In the genomic region with DNA sequence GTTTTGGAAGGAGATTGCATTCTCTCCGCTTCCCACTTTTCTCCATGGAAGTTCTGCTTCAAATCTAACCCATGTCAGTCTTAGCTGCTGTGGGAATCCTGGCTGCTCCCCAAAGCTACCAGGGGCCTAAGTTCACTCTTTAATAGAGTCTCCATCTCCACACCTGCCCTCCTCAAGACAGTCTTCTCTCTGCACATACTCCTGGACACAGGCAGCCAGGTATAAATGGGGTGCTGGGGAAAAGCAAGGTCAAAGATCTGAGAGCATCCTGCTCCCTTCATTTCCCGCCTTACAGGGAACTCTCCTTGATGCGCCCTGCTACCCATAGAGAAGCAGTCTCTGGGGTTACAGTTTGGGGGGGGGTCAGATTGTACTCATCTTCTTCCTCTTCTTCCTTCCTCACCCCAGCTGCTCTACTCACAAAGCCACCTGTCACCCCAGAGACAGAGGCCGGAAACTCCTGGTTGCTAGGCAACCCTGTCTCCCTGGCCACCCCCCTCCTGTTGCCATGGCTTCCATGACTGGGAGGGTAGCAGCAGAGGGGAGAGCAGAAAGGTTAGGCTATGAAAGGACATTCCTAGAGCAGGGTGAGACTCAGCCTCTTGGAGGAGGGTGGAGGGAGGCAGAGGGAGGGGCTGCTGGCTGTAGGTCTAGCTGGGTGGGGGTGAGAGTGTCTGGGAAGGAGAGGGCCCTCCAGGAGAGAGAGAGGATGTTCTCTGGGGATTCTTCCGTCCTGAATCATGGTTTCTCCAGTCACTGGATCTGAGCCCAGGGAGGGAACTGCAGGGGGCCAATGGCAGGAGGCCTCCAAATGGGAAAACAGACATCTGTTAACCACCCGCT, we compare ENCODE assay signal across 9 mouse cellular contexts. TPM values are rescaled to one million over a fixed set of nuclear protein-coding genes. Genes with fewer than 3 reads are reported as not detected.
DNase-seq lines count a peak whose midpoint lies in the region; ATAC-seq and TF ChIP-seq lines count a peak whose summit lies in the region.
"Had no signal": no experiment of that assay in that cellular context is flagged by ENCODE, and none has a peak within 500 bp of the region (broad histone marks: within the 10 kb centered on the region; RNA-seq: fewer than 3 reads in every experiment).

No protein-coding gene starts in this region.

- peak; percentile 42 to 44 for DNase-seq in left cerebral cortex, adult 2 months (ENCODE audit: extremely low spot score in 1 of 2, low spot score in 2 of 2)
- DNase-seq in left cerebral cortex, adult 11 months (ENCODE audit: low spot score), result no peak
- peak; percentile 80 for DNase-seq in R1 (ENCODE audit: low read depth, low spot score)
- DNase-seq in embryonic facial prominence, embryonic 14.5 days (ENCODE audit: low spot score), result peak; percentile 59
- DNase-seq in thymus, adult 2 months, result peak; percentile 72
- no peak for DNase-seq in right cerebral cortex, adult 2 months (ENCODE audit: low spot score in 2 of 2)
- DNase-seq in heart, adult 8-10 months (ENCODE audit: low spot score), result no peak

- peak overlapping the region; percentile 56 for H3K27ac ChIP-seq in left cerebral cortex, adult 2 months
- H3K27ac ChIP-seq in embryonic facial prominence, embryonic 14.5 days (replicated peaks; ENCODE audit: low read depth, low read length), result no peak overlapping the region
- H3K27ac ChIP-seq in limb, embryonic 12.5 days, result no peak overlapping the region
- no peak overlapping the region for H3K27ac ChIP-seq in thymus, adult 2 months (ENCODE audit: control insufficient read depth, insufficient read depth, low read length)
- H3K27ac ChIP-seq: liver, embryonic 15.5 days had no signal

- TF ChIP-seq CTCF in left cerebral cortex, adult 2 months (IDR thresholded peaks at IDR 0.05), result no peak
- no peak for TF ChIP-seq CTCF in thymus, adult 2 months (IDR thresholded peaks at IDR 0.05; ENCODE audit: borderline replicate concordance, control insufficient read depth, extremely low read depth, insufficient read depth, low read length, poor library complexity)

- H3K4me2 ChIP-seq in embryonic facial prominence, embryonic 14.5 days (ENCODE audit: low read depth, low read length), result no peak overlapping the region
- no peak overlapping the region for H3K4me2 ChIP-seq in limb, embryonic 12.5 days
- H3K4me2 ChIP-seq: liver, embryonic 15.5 days had no signal

- no peak overlapping the region for H3K9ac ChIP-seq in embryonic facial prominence, embryonic 14.5 days (ENCODE audit: low read depth, low read length)
- peak overlapping the region; percentile 28; the same call in 1 of the 2 replicates for H3K9ac ChIP-seq in limb, embryonic 12.5 days (replicated peaks)
- H3K9ac ChIP-seq: liver, embryonic 15.5 days had no signal

- no peak for TF ChIP-seq POLR2A in thymus, adult 2 months (IDR thresholded peaks at IDR 0.05; ENCODE audit: control insufficient read depth, extremely low read depth, insufficient read depth, low read length, poor library complexity)

- H3K9me3 ChIP-seq in embryonic facial prominence, embryonic 14.5 days (ENCODE audit: control insufficient read depth, low read length), result no peaks in the 10 kb centered on the region
- no peaks in the 10 kb centered on the region for H3K9me3 ChIP-seq in limb, embryonic 12.5 days
- H3K9me3 ChIP-seq: liver, embryonic 15.5 days had no signal

- intact Hi-C loops in left cerebral cortex, adult 2 months (cut with DNase I), result no loop called here

- peak; percentile 27; the same call in 1 of the 2 replicates for ATAC-seq in embryonic facial prominence, embryonic 14.5 days (ENCODE audit: low read depth)
- ATAC-seq in limb, embryonic 12.5 days (ENCODE audit: insufficient number of reproducible peaks, insufficient read depth, low FRiP score, low TSS enrichment, low read depth), result no peak

- H3K4me3 ChIP-seq in left cerebral cortex, adult 2 months, result no peak overlapping the region
- no peak overlapping the region for H3K4me3 ChIP-seq in embryonic facial prominence, embryonic 14.5 days (ENCODE audit: low read depth, low read length)
- no peak overlapping the region for H3K4me3 ChIP-seq in limb, embryonic 12.5 days (replicated peaks)
- no peak overlapping the region for H3K4me3 ChIP-seq in thymus, adult 2 months (ENCODE audit: control insufficient read depth, insufficient read depth, low read length)
- H3K4me3 ChIP-seq: liver, embryonic 15.5 days had no signal

- peaks cover 98% of the 10 kb centered on the region for H3K27me3 ChIP-seq in embryonic facial prominence, embryonic 14.5 days (replicated peaks; ENCODE audit: control insufficient read depth, insufficient read depth, low read length)
- peaks cover 100% of the 10 kb centered on the region for H3K27me3 ChIP-seq in limb, embryonic 12.5 days
- peaks cover 29% of the 10 kb centered on the region for H3K27me3 ChIP-seq in thymus, adult 2 months (ENCODE audit: control insufficient read depth, insufficient read depth, low read length)

- H3K36me3 ChIP-seq in embryonic facial prominence, embryonic 14.5 days (ENCODE audit: control insufficient read depth, insufficient read depth, low read length), result no peaks in the 10 kb centered on the region
- H3K36me3 ChIP-seq in limb, embryonic 12.5 days, result no peaks in the 10 kb centered on the region
- H3K36me3 ChIP-seq in thymus, adult 2 months (ENCODE audit: control insufficient read depth, insufficient read depth, low read length), result no peaks in the 10 kb centered on the region
- H3K36me3 ChIP-seq: liver, embryonic 15.5 days had no signal

- 29% methylated on average over 6 of the region's 6 CpGs for WGBS in embryonic facial prominence, embryonic 14.5 days
- 33% methylated on average over 6 of the region's 6 CpGs for WGBS in limb, embryonic 12.5 days
- WGBS in thymus, adult 2 months, result 22% methylated on average over 6 of the region's 6 CpGs

- peaks cover 8% of the 10 kb centered on the region; the same call in 1 of the 2 replicates for H3K4me1 ChIP-seq in embryonic facial prominence, embryonic 14.5 days (ENCODE audit: control insufficient read depth, insufficient read depth, low read length)
- peaks cover 30% of the 10 kb centered on the region for H3K4me1 ChIP-seq in limb, embryonic 12.5 days (replicated peaks)
- peaks cover 9% of the 10 kb centered on the region for H3K4me1 ChIP-seq in thymus, adult 2 months (replicated peaks; ENCODE audit: control insufficient read depth, insufficient read depth, low read length)

RNA-seq across cellular contexts. Expression of a gene that starts 5.6 kb away (rescaled TPM):
- total RNA-seq in left cerebral cortex, adult 2 months (2021), result 100 to 1,000 TPM; 605 to 647 TPM
- polyA plus RNA-seq in embryonic facial prominence, embryonic 14.5 days (2014; fragmentation: Nextera tagmentation; extraction: Ambion mirVana), result 5.8 and 8.6 TPM in 2 replicates
- polyA plus RNA-seq in limb, embryonic 12.5 days (2016; fragmentation: Nextera tagmentation; extraction: Ambion mirVana), result 2.8 and 3.0 TPM in 2 replicates
- polyA plus RNA-seq in thymus, adult 2 months (2012; rRNA removed), result 1.5 and 1.6 TPM in 2 replicates
- total RNA-seq in heart, adult 8-10 months (2022), result under 1 TPM; 0.35 to 0.86 (median 0.53) TPM

RNA-seq across cellular contexts. Expression of a gene that starts 6.7 kb away (rescaled TPM):
- total RNA-seq in left cerebral cortex, adult 2 months (2021), result 10 to 100 TPM; 27.0 to 29.6 TPM
- polyA plus RNA-seq in embryonic facial prominence, embryonic 14.5 days (2014; fragmentation: Nextera tagmentation; extraction: Ambion mirVana), result 13.8 and 14.7 TPM in 2 replicates
- polyA plus RNA-seq in limb, embryonic 12.5 days (2016; fragmentation: Nextera tagmentation; extraction: Ambion mirVana), result 14.3 and 14.4 TPM in 2 replicates
- 13.5 and 15.2 TPM in 2 replicates for polyA plus RNA-seq in thymus, adult 2 months (2012; rRNA removed)
- 1 to 10 TPM; 4.0 to 6.4 (median 5.6) TPM for total RNA-seq in heart, adult 8-10 months (2022)

RNA-seq across cellular contexts. Expression of a gene that starts 17.2 kb away (rescaled TPM):
- 100 to 1,000 TPM; 188 to 196 TPM for total RNA-seq in left cerebral cortex, adult 2 months (2021)
- polyA plus RNA-seq in embryonic facial prominence, embryonic 14.5 days (2014; fragmentation: Nextera tagmentation; extraction: Ambion mirVana), result 174 and 184 TPM in 2 replicates
- polyA plus RNA-seq in limb, embryonic 12.5 days (2016; fragmentation: Nextera tagmentation; extraction: Ambion mirVana), result 165 and 176 TPM in 2 replicates
- 85.4 and 105 TPM in 2 replicates for polyA plus RNA-seq in thymus, adult 2 months (2012; rRNA removed)
- 10 to 100 TPM; 76.5 to 91.0 (median 83.5) TPM for total RNA-seq in heart, adult 8-10 months (2022)

RNA-seq across cellular contexts. Expression of a gene that starts 17.2 kb away (rescaled TPM):
- total RNA-seq in left cerebral cortex, adult 2 months (2021), result 1 to 10 TPM; 2.9 to 3.3 TPM
- 10.7 and 11.6 TPM in 2 replicates for polyA plus RNA-seq in embryonic facial prominence, embryonic 14.5 days (2014; fragmentation: Nextera tagmentation; extraction: Ambion mirVana)
- 8.5 and 9.5 TPM in 2 replicates for polyA plus RNA-seq in limb, embryonic 12.5 days (2016; fragmentation: Nextera tagmentation; extraction: Ambion mirVana)
- polyA plus RNA-seq in thymus, adult 2 months (2012; rRNA removed), result 107 and 122 TPM in 2 replicates
- total RNA-seq in heart, adult 8-10 months (2022), result 10 to 100 TPM; 17.9 to 22.3 (median 20.1) TPM

RNA-seq across cellular contexts. Expression of a gene that starts 19.6 kb away (rescaled TPM):
- total RNA-seq in left cerebral cortex, adult 2 months (2021), result 10 to 100 TPM; 25.5 to 25.9 TPM
- polyA plus RNA-seq in embryonic facial prominence, embryonic 14.5 days (2014; fragmentation: Nextera tagmentation; extraction: Ambion mirVana), result 3.7 and 4.6 TPM in 2 replicates
- 3.8 and 4.4 TPM in 2 replicates for polyA plus RNA-seq in limb, embryonic 12.5 days (2016; fragmentation: Nextera tagmentation; extraction: Ambion mirVana)
- 16.8 and 20.6 TPM in 2 replicates for polyA plus RNA-seq in thymus, adult 2 months (2012; rRNA removed)
- 1 to 10 TPM; 3.7 to 4.5 (median 3.8) TPM for total RNA-seq in heart, adult 8-10 months (2022)

Comparison
In these comparisons a context has a peak if more than half of its experiments do, and no peak if none do; other contexts are left out.
1. DNase-seq: peak in left cerebral cortex, adult 2 months (2 of 2), R1 (single experiment), embryonic facial prominence, embryonic 14.5 days (single experiment) and thymus, adult 2 months (single experiment); none in left cerebral cortex, adult 11 months (single experiment), right cerebral cortex, adult 2 months (0 of 2) and heart, adult 8-10 months (single experiment).